Mouse (Mus musculus) cortical plate, adult 2 months (tissue): Measurements from ENCODE around the gene Six1.

ENCODE experiments used
- CTCF ChIP-seq: fragments of 200-500 bp; IDR thresholded peaks from 2 replicates; pipeline ENCODE4 v1.5.1; 2011; ENCODE audit warnings: mild to moderate bottlenecking, control low read depth, low read length; ENCODE audit not compliant: insufficient read depth; ENCODE audit errors: extremely low read depth
- POLR2A ChIP-seq: fragments of 200-500 bp; IDR thresholded peaks from 2 replicates; pipeline ENCODE4 v1.6.1; 2011; ENCODE audit warnings: mild to moderate bottlenecking, low read length, control low read depth; ENCODE audit not compliant: insufficient read depth; ENCODE audit errors: extremely low read depth

GRCm38 (mm10) chr12:73040563-73041255 lies 13.0 kb downstream of the Six1 start:
- TF ChIP-seq CTCF = no peak
- TF ChIP-seq POLR2A = no peak
